16 mouse cellular contexts compared by ENCODE assay signal in genomic region chr19:43550706-43551492, GRCm38 (mm10). TPM values are rescaled to one million over a fixed set of nuclear protein-coding genes. Genes with fewer than 3 reads are reported as not detected.
DNase-seq lines count a peak whose midpoint lies in the region; TF ChIP-seq lines count a peak whose summit lies in the region.
"Had no signal": no experiment of that assay in that cellular context is flagged by ENCODE, and none has a peak within 500 bp of the region (broad histone marks: within the 10 kb centered on the region; RNA-seq: fewer than 3 reads in every experiment).

No protein-coding gene starts in this region.

- peak overlapping the region; percentile 18; the same call in 1 of the 2 replicates for H3K27ac ChIP-seq in small intestine, adult 2 months (ENCODE audit: insufficient read depth, low read depth, low read length)
- H3K27ac ChIP-seq: heart, embryonic 15.5 days; midbrain, embryonic 15.5 days; neural tube, embryonic 12.5 days; stomach, embryonic 15.5 days had no signal

- H3K4me1 ChIP-seq in small intestine, adult 2 months (ENCODE audit: control insufficient read depth, insufficient read depth, insufficient read length, low read length), result peaks cover 6% of the 10 kb centered on the region

- peak; percentile 65 for DNase-seq in kidney, adult 9 months
- DNase-seq in kidney, postnatal 14 days, result no peak
- DNase-seq in ES-CJ7 (ENCODE audit: low read depth, low spot score), result peak; percentile 51
- peak; percentile 75 for DNase-seq in R1 (ENCODE audit: low read depth, low spot score)
- no peak for DNase-seq in cerebellum, adult 18-20 months
- no peak for DNase-seq in cerebellum, postnatal 25 days
- DNase-seq: cerebellum, postnatal 10 days; heart, adult 18-20 months; lung, postnatal 10 days; thymus, adult 2 months had no signal

- H3K4me3 ChIP-seq in small intestine, adult 2 months (ENCODE audit: low read depth, low read length), result no peak overlapping the region
- H3K4me3 ChIP-seq: heart, embryonic 15.5 days; megakaryocyte, embryonic 14.5 days; midbrain, embryonic 15.5 days; neural tube, embryonic 12.5 days; stomach, embryonic 15.5 days had no signal

- WGBS in small intestine, adult 2 months, result 67% methylated on average over 18 of the region's 18 CpGs

- no peak for TF ChIP-seq CTCF in small intestine, adult 2 months (IDR thresholded peaks at IDR 0.05; ENCODE audit: extremely low read depth, insufficient read length, insufficient replicate concordance, low read depth, low read length)

- no peak for TF ChIP-seq POLR2A in small intestine, adult 2 months (IDR thresholded peaks at IDR 0.05; ENCODE audit: low read depth, low read length)

- H3K36me3 ChIP-seq in small intestine, adult 2 months (ENCODE audit: control insufficient read depth, insufficient read depth, low read length), result no peaks in the 10 kb centered on the region
- H3K36me3 ChIP-seq: heart, embryonic 15.5 days; midbrain, embryonic 15.5 days; neural tube, embryonic 12.5 days; stomach, embryonic 15.5 days had no signal

- peaks cover 16% of the 10 kb centered on the region for H3K27me3 ChIP-seq in small intestine, adult 2 months (ENCODE audit: control insufficient read depth, insufficient read depth, low read length)
- H3K27me3 ChIP-seq: midbrain, embryonic 15.5 days; neural tube, embryonic 12.5 days had no signal

RNA-seq across cellular contexts. Expression of gene Got1, which starts 26.5 kb away (rescaled TPM):
- 36.0 and 41.3 TPM in 2 replicates for polyA plus RNA-seq in small intestine, adult 2 months (2012; rRNA removed)

Comparison
In these comparisons a context has a peak if more than half of its experiments do, and no peak if none do; other contexts are left out.
1. DNase-seq: peak in kidney, adult 9 months (single experiment), ES-CJ7 (single experiment) and R1 (single experiment); none in kidney, postnatal 14 days (single experiment), cerebellum, adult 18-20 months (0 of 2) and cerebellum, postnatal 25 days (0 of 2).